Mouse (Mus musculus): ENCODE data around the gene Fgfr2.
"Not testable (repeated sequence)": the region's sequence is repeated elsewhere in the genome, so short reads cannot be mapped to it uniquely, and the experiment has no call there.

Gene Fgfr2

GRCm38 (mm10) chr7:132475069-132475468 is 648.1 kb downstream of the Fgfr2 start:
- DNase-seq = peak; percentile 59

- DNase-seq = peak; percentile 52
These were observed 651.8 kb downstream of the Fgfr2 start for GRCm38 (mm10) chr7:132471327-132471726.

- DNase-seq = no peak
These were observed 654.8 kb downstream of the Fgfr2 start for GRCm38 (mm10) chr7:132468391-132468790.

- DNase-seq = no peak
These were observed 657.3 kb downstream of the Fgfr2 start for GRCm38 (mm10) chr7:132465897-132466296.

- DNase-seq = no peak
These were observed 658.3 kb downstream of the Fgfr2 start for GRCm38 (mm10) chr7:132464894-132465293.

- no peak for DNase-seq
These were observed 664.7 kb downstream of the Fgfr2 start for GRCm38 (mm10) chr7:132458493-132458892.

GRCm38 (mm10) chr7:132455071-132455720 is 668.0 kb downstream of the Fgfr2 start:
- DNase-seq = no peak

GRCm38 (mm10) chr7:132449891-132450735 is 673.0 kb downstream of the Fgfr2 start:
- DNase-seq = no peak

- DNase-seq = no peak
These were observed 674.5 kb downstream of the Fgfr2 start for GRCm38 (mm10) chr7:132448511-132449154.

- DNase-seq = no peak
These were observed 675.6 kb downstream of the Fgfr2 start for GRCm38 (mm10) chr7:132447558-132447957.

- no peak for DNase-seq
These were observed 676.3 kb downstream of the Fgfr2 start for GRCm38 (mm10) chr7:132446841-132447240.

GRCm38 (mm10) chr7:132444221-132444620 is 678.9 kb downstream of the Fgfr2 start:
- DNase-seq = no peak

- DNase-seq = no peak
These were observed 679.4 kb downstream of the Fgfr2 start for GRCm38 (mm10) chr7:132443769-132444168.

- no peak for DNase-seq
These were observed 680.0 kb downstream of the Fgfr2 start for GRCm38 (mm10) chr7:132443134-132443533.

GRCm38 (mm10) chr7:132442133-132442763 is 680.9 kb downstream of the Fgfr2 start:
- DNase-seq = not testable (repeated sequence)

- DNase-seq = no peak
These were observed 683.2 kb downstream of the Fgfr2 start for GRCm38 (mm10) chr7:132439916-132440315.

- no peak for DNase-seq
These were observed 685.1 kb downstream of the Fgfr2 start for GRCm38 (mm10) chr7:132438060-132438459.

GRCm38 (mm10) chr7:132437431-132437830 is 685.7 kb downstream of the Fgfr2 start:
- DNase-seq = no peak

GRCm38 (mm10) chr7:132435486-132436055 is 687.6 kb downstream of the Fgfr2 start:
- DNase-seq = no peak

- no peak for DNase-seq
These were observed 693.8 kb downstream of the Fgfr2 start for GRCm38 (mm10) chr7:132429324-132429723.

- DNase-seq = no peak
These were observed 694.8 kb downstream of the Fgfr2 start for GRCm38 (mm10) chr7:132428308-132428707.

GRCm38 (mm10) chr7:132426069-132426468 is 697.1 kb downstream of the Fgfr2 start:
- DNase-seq = no peak
